Mouse (Mus musculus): ENCODE results near the gene Gm26558. TPM values are rescaled to one million over a fixed set of nuclear protein-coding genes. Genes with fewer than 3 reads are reported as not detected.

The Gm26558 gene
- polyA plus RNA-seq, 1 experiment from 2014 or later = 3.0 TPM

DNA sequence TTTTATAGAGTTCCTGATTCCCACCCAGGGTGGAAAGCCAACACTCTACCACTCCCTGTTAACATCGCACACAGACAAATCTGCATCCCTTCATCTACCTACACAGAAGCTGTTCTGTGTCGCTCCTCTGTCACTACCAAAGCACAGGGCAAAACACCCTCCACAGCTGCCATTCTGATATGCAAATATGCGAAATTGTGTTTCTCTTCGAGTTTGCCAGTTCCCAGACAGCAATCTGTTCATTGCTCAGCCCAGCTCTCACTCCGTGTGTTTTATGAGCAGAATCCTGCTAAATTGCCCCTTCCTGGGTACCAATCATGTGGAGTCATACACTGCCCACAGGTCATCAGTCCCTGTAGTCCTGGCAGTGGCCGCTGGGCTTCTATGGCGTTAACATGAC is 4.8 kb downstream of the Gm26558 start:
- Histone ChIP-seq H3K27me3 (ENCODE audit: control insufficient read depth, insufficient read depth, low read length) (0 out of 2 replicates have a peak, but pooled peaks cover 2% of the 10 kb centered on the region), H3K9me3 (replicated peaks; ENCODE audit: control insufficient read depth, low read length) (no peaks in the 10 kb centered on the region), H3K9ac (ENCODE audit: low read length) (no peak overlapping the region), H3K27ac (ENCODE audit: low read length) (no peak overlapping the region), H3K4me3 (ENCODE audit: low read length) (no peak overlapping the region), H3K4me1 (ENCODE audit: control insufficient read depth, insufficient read depth, low read length) (peaks cover 2% of the 10 kb centered on the region; the same call in 1 of the 2 replicates), H3K4me2 (ENCODE audit: low read depth, low read length) (no peak overlapping the region), H3K36me3 (ENCODE audit: control insufficient read depth, insufficient read depth) (no peaks in the 10 kb centered on the region)
- WGBS = 60% methylated on average over 7 of the region's 7 CpGs
- ATAC-seq (replicated peaks; ENCODE audit: extremely low read depth, insufficient read depth, low FRiP score) = no peak

DNA sequence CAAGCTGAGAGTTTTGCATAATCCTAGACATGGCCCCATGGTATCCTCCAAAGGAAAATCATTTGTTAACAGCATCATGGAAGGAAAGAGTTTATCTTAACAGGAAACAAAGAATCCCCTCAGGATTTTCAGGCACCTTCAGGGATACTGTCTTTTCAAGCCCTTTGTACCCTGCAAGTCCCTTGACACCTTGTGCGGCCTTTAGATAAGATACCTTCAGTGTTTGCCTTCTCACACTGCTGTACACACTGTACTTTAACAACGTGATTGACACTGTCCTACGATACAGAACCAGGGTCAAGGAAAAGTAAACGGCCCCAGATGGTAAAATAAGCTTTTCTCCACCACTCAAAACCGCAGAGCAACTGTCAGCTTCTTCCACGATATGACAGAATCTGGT is 10.1 kb downstream of the Gm26558 start:
- 28% methylated on average over 6 of the region's 6 CpGs for WGBS
- Histone ChIP-seq H3K27me3 (ENCODE audit: control insufficient read depth, insufficient read depth, low read length) (no peaks in the 10 kb centered on the region), H3K4me3 (ENCODE audit: low read length) (no peak overlapping the region), H3K9me3 (replicated peaks; ENCODE audit: control insufficient read depth, low read length) (no peaks in the 10 kb centered on the region), H3K27ac (ENCODE audit: low read length) (no peak overlapping the region), H3K4me1 (ENCODE audit: control insufficient read depth, insufficient read depth, low read length) (no peaks in the 10 kb centered on the region), H3K4me2 (ENCODE audit: low read depth, low read length) (no peak overlapping the region), H3K9ac (ENCODE audit: low read length) (no peak overlapping the region), H3K36me3 (ENCODE audit: control insufficient read depth, insufficient read depth) (no peaks in the 10 kb centered on the region)
- no peak for ATAC-seq (replicated peaks; ENCODE audit: extremely low read depth, insufficient read depth, low FRiP score)

DNA sequence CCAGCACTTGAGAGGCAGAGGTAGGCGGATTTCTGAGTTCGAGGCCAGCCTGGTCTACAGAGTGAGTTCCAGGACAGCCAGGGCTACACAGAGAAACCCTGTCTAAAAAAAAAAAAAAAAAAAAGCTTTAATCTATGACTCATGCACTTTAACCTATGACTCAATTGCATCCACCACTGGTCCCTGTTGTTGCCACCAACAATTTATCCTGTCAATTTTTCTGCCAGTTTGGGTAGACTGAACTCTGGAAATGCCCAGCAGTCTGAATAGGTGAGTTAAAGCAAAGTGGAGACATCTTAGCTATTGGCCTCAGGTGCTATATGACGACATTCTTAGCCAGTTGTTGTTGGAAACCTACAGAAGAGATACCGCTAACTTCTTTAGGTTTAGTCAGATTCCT is 12.4 kb downstream of the Gm26558 start:
- WGBS = 79% methylated on average over 4 of the region's 4 CpGs
- H3K9me3 ChIP-seq (replicated peaks; ENCODE audit: control insufficient read depth, low read length) = no peaks in the 10 kb centered on the region

DNA sequence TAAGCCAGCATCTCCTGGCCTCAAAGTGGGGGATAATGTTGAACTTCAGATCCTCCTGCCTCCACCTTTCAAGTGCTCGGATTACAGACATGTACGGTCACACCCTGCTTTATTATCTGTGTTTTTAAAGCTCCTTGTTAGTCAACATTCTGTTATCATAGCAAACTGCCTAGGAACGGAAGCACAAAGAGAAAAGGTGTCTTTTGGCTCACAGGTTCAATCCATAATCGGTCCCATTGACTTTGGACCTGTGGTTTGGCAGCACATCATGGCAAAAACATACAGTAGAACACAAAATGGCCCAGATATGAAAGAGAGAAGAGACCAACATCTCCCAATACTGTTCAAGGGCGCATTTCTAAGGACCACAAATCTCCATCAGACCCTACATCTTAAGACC is 13.6 kb downstream of the Gm26558 start:
- no peaks in the 10 kb centered on the region for H3K27me3 ChIP-seq (ENCODE audit: control insufficient read depth, insufficient read depth, low read length)
- no peaks in the 10 kb centered on the region for H3K36me3 ChIP-seq (ENCODE audit: control insufficient read depth, insufficient read depth)
- no peak overlapping the region for H3K4me2 ChIP-seq (ENCODE audit: low read depth, low read length)
- no peak for ATAC-seq (replicated peaks; ENCODE audit: extremely low read depth, insufficient read depth, low FRiP score)
- 75% methylated on average over 5 of the region's 5 CpGs for WGBS
- H3K9ac ChIP-seq (ENCODE audit: low read length) = no peak overlapping the region
- no peaks in the 10 kb centered on the region for H3K4me1 ChIP-seq (ENCODE audit: control insufficient read depth, insufficient read depth, low read length)
- H3K9me3 ChIP-seq (replicated peaks; ENCODE audit: control insufficient read depth, low read length) = no peaks in the 10 kb centered on the region
- H3K4me3 ChIP-seq (ENCODE audit: low read length) = no peak overlapping the region
- no peak overlapping the region for H3K27ac ChIP-seq (ENCODE audit: low read length)

More for the DNA sequence above, 12.4 kb downstream of the Gm26558 start:
- Histone ChIP-seq H3K4me3 (ENCODE audit: low read length) (no peak overlapping the region), H3K27me3 (ENCODE audit: control insufficient read depth, insufficient read depth, low read length) (no peaks in the 10 kb centered on the region), H3K4me1 (ENCODE audit: control insufficient read depth, insufficient read depth, low read length) (no peaks in the 10 kb centered on the region), H3K4me2 (ENCODE audit: low read depth, low read length) (no peak overlapping the region), H3K36me3 (ENCODE audit: control insufficient read depth, insufficient read depth) (no peaks in the 10 kb centered on the region), H3K9ac (ENCODE audit: low read length) (no peak overlapping the region), H3K27ac (ENCODE audit: low read length) (no peak overlapping the region)
- no peak for ATAC-seq (replicated peaks; ENCODE audit: extremely low read depth, insufficient read depth, low FRiP score)

DNA sequence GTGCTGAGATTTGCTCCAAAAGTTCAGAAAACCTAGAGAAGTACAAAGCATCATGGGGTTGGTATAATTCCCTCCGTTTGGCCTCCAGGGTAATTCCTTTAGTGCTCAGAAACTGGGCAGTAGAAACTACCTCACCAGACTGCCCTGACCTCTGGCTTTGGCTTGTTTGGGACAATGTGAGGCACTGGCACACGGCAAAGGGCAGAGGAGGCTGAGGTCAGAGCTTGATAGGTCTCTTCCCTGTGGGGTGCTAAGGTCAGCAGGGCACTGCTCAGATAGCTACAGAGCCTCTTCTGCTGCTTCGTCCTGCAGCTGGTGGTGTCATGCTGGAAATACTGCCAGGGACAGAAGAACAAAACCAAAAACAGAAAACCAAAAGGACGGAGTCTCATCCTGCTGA is 14.2 kb downstream of the Gm26558 start:
- no peak overlapping the region for H3K9ac ChIP-seq (ENCODE audit: low read length)
- no peaks in the 10 kb centered on the region for H3K9me3 ChIP-seq (replicated peaks; ENCODE audit: control insufficient read depth, low read length)
- 50% methylated on average over 4 of the region's 4 CpGs for WGBS
- no peak overlapping the region for H3K4me3 ChIP-seq (ENCODE audit: low read length)
- no peaks in the 10 kb centered on the region for H3K36me3 ChIP-seq (ENCODE audit: control insufficient read depth, insufficient read depth)
- H3K4me1 ChIP-seq (ENCODE audit: control insufficient read depth, insufficient read depth, low read length) = no peaks in the 10 kb centered on the region
- H3K27ac ChIP-seq (ENCODE audit: low read length) = no peak overlapping the region
- no peaks in the 10 kb centered on the region for H3K27me3 ChIP-seq (ENCODE audit: control insufficient read depth, insufficient read depth, low read length)
- ATAC-seq (replicated peaks; ENCODE audit: extremely low read depth, insufficient read depth, low FRiP score) = no peak
- H3K4me2 ChIP-seq (ENCODE audit: low read depth, low read length) = no peak overlapping the region

DNA sequence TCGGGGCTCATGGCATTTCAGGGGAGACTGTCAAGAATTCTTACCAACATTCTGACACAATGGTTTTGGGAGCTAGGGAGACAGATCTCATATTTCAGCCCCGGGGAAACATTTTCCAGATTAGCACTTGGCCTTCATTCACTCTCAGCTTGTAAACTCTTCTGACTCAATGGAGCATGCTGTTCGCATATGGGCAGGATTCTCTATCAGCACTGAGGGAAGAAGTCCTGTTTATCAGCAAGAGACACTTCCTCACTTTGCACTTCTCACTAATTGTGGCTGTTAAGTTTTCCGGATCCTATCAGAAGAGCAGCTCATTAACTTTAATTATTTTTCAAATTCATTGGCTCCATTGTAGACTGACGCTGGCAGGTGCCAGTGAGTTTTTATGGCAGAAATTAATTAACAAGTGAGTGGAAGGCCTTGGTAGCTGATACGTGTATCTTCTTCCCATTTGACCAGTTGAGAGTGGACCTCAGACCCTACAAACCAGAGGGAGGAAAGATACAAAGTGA is 16.6 kb downstream of the Gm26558 start:
- H3K4me3 ChIP-seq (ENCODE audit: low read length) = no peak overlapping the region
- H3K27me3 ChIP-seq (ENCODE audit: control insufficient read depth, insufficient read depth, low read length) = no peaks in the 10 kb centered on the region
- 64% methylated on average over 6 of the region's 6 CpGs for WGBS
- H3K9me3 ChIP-seq (replicated peaks; ENCODE audit: control insufficient read depth, low read length) = no peaks in the 10 kb centered on the region
- no peaks in the 10 kb centered on the region for H3K36me3 ChIP-seq (ENCODE audit: control insufficient read depth, insufficient read depth)
- no peak for ATAC-seq (replicated peaks; ENCODE audit: extremely low read depth, insufficient read depth, low FRiP score)
- no peak overlapping the region for H3K27ac ChIP-seq (ENCODE audit: low read length)
- H3K4me2 ChIP-seq (ENCODE audit: low read depth, low read length) = no peak overlapping the region
- H3K4me1 ChIP-seq (ENCODE audit: control insufficient read depth, insufficient read depth, low read length) = no peaks in the 10 kb centered on the region
- H3K9ac ChIP-seq (ENCODE audit: low read length) = no peak overlapping the region

DNA sequence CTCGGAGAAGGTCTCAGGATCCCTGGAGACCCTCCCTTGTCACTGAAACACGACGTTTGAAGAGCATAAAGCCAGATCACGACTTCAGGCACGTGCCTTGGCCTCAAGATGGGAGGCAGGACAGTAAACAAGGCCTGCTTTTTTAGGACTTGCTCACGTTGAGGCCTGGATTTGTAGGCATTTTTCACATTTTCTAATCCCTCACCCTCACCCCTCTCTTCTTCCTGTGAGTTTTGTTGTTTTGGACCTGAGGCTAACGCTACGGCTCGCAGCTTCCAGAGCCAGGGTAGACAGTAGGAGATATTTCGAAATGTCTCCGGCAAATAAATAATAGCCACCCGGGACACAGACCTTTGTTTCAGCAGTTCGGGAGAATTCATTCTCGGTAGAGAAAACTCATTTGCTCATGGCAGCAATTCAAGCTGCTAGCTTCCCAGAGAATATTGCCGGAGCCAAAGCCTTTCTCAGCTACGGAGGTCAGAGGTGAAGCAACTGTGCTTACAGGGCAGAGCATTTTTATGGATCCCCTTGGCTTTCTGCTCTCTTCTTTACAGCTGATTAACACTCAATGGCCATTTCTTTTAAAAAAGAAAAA is 18.8 kb downstream of the Gm26558 start:
- ATAC-seq (replicated peaks; ENCODE audit: extremely low read depth, insufficient read depth, low FRiP score) = no peak
- H3K4me1 ChIP-seq (ENCODE audit: control insufficient read depth, insufficient read depth, low read length) = no peaks in the 10 kb centered on the region
- H3K4me3 ChIP-seq (ENCODE audit: low read length) = no peak overlapping the region
- H3K4me2 ChIP-seq (ENCODE audit: low read depth, low read length) = no peak overlapping the region
- no peak overlapping the region for H3K27ac ChIP-seq (ENCODE audit: low read length)
- H3K27me3 ChIP-seq (ENCODE audit: control insufficient read depth, insufficient read depth, low read length) = no peaks in the 10 kb centered on the region
- WGBS = 69% methylated on average over 16 of the region's 16 CpGs
- H3K36me3 ChIP-seq (ENCODE audit: control insufficient read depth, insufficient read depth) = no peaks in the 10 kb centered on the region
- H3K9me3 ChIP-seq (replicated peaks; ENCODE audit: control insufficient read depth, low read length) = peaks cover under 1% of the 10 kb centered on the region; the same call in 1 of the 2 replicates
- H3K9ac ChIP-seq (ENCODE audit: low read length) = no peak overlapping the region

DNA sequence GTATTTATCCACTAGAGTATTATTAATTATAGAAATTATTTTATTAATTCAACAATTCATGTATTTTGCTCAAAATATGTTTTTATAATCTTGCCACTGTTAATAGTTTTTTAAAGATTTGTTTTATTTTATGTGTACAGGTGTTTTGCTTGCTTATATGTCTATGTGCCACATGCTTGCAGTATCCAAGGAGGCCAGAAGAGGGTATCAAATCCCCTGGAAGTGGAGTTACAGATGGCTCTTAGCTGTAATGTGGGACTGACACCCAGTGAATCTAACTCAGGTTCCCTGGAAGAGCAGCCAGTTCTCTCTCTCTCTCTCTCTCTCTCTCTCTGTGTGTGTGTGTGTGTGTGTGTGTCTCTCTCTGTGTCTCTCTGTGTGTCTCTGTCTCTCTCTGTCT is 20.9 kb downstream of the Gm26558 start:
- Histone ChIP-seq H3K4me1 (ENCODE audit: control insufficient read depth, insufficient read depth, low read length) (no peaks in the 10 kb centered on the region), H3K27ac (ENCODE audit: low read length) (no peak overlapping the region)
- no peak for ATAC-seq (replicated peaks; ENCODE audit: extremely low read depth, insufficient read depth, low FRiP score)

DNA sequence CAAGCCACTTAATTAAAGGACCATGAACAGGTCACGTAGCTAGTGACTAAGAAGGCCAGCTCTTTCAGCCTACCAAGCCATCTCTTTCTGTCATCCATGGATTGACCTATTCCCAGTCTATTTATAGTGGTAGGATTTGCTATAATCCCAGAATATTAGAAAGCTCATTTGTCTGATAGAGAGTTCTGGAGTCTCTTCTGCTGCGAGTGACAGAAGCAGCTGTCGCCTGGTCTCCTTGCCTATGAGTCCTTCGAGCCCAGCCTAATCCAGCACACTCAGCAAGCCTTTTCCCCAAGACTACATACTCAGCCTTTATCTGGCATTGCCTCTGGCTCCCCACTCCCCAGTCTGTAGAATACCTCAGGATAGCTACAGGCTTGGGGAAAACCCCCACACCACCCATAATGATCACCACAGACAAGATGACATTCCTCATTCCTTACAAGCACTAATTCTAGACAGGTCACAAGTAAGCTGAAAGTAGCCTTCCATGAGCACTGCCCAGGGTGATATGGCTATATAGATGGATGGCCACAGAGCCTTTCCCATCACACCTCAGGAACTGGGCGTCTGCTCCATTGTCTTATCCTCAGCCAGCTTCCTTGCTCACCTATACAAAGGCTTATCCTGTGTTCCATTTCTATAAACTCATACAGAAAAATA is 27.7 kb downstream of the Gm26558 start:
- Histone ChIP-seq H3K27me3 (ENCODE audit: control insufficient read depth, insufficient read depth, low read length) (no peaks in the 10 kb centered on the region), H3K27ac (ENCODE audit: low read length) (no peak overlapping the region), H3K36me3 (ENCODE audit: control insufficient read depth, insufficient read depth) (no peaks in the 10 kb centered on the region), H3K9me3 (replicated peaks; ENCODE audit: control insufficient read depth, low read length) (peaks cover 5% of the 10 kb centered on the region), H3K4me1 (ENCODE audit: control insufficient read depth, insufficient read depth, low read length) (0 out of 2 replicates have a peak, but pooled peaks cover 6% of the 10 kb centered on the region), H3K4me2 (ENCODE audit: low read depth, low read length) (no peak overlapping the region), H3K4me3 (ENCODE audit: low read length) (no peak overlapping the region), H3K9ac (ENCODE audit: low read length) (no peak overlapping the region)
- no peak for ATAC-seq (replicated peaks; ENCODE audit: extremely low read depth, insufficient read depth, low FRiP score)
- 78% methylated on average over 5 of the region's 5 CpGs for WGBS

More for the DNA sequence above, 20.9 kb downstream of the Gm26558 start:
- Histone ChIP-seq H3K36me3 (ENCODE audit: control insufficient read depth, insufficient read depth) (no peaks in the 10 kb centered on the region), H3K27me3 (ENCODE audit: control insufficient read depth, insufficient read depth, low read length) (no peaks in the 10 kb centered on the region), H3K9me3 (replicated peaks; ENCODE audit: control insufficient read depth, low read length) (peaks cover 5% of the 10 kb centered on the region; the same call in 1 of the 2 replicates), H3K9ac (ENCODE audit: low read length) (no peak overlapping the region), H3K4me3 (ENCODE audit: low read length) (no peak overlapping the region), H3K4me2 (ENCODE audit: low read depth, low read length) (no peak overlapping the region)

All from heart, embryonic 16.5 days (tissue).